Mouse (Mus musculus): Measurements from ENCODE around the gene Negr1. TPM values are rescaled to one million over a fixed set of nuclear protein-coding genes. Genes with fewer than 3 reads are reported as not detected.

Negr1 gene
- polyA plus RNA-seq, 1 experiment = 0.02 TPM

- Histone ChIP-seq H3K36me3 (ENCODE audit: control insufficient read depth, insufficient read depth) (no peaks in the 10 kb centered on the region), H3K79me3 (ENCODE audit: low read depth) (no peaks in the 10 kb centered on the region), H3K4me3 (ENCODE audit: insufficient read depth, poor library complexity, severe bottlenecking) (no peak overlapping the region), H3K79me2 (ENCODE audit: control insufficient read depth, insufficient read depth) (no peaks in the 10 kb centered on the region), H3K27me3 (ENCODE audit: control insufficient read depth, insufficient read depth, insufficient read length) (no peaks in the 10 kb centered on the region), H3ac (ENCODE audit: control insufficient read depth, insufficient read length, low read depth) (no peak overlapping the region)
- TF ChIP-seq CEBPB (IDR thresholded peaks at IDR 0.05; ENCODE audit: low read depth) = no peak
- no peak for TF ChIP-seq CTCF (IDR thresholded peaks at IDR 0.05; ENCODE audit: control insufficient read depth, insufficient read depth, insufficient read length)
- no peak for TF ChIP-seq MAX (IDR thresholded peaks at IDR 0.05)
- no peak for TF ChIP-seq USF1 (IDR thresholded peaks at IDR 0.05; ENCODE audit: low read depth)
- no peak for TF ChIP-seq MYOD1 (IDR thresholded peaks at IDR 0.05; ENCODE audit: control insufficient read depth, insufficient read length, low read depth)
- no peak for TF ChIP-seq FOSL1 (IDR thresholded peaks at IDR 0.05; ENCODE audit: insufficient read depth, low read length, poor library complexity, severe bottlenecking)
- TF ChIP-seq MYOG (IDR thresholded peaks at IDR 0.05; ENCODE audit: control insufficient read depth, extremely low read depth, insufficient read length) = no peak
Observed at GRCm38 (mm10) chr3:157085180-157085579, 523.6 kb downstream of the Negr1 start.

- H3K4me3 ChIP-seq (ENCODE audit: insufficient read depth, poor library complexity, severe bottlenecking) = no peak overlapping the region
- no peaks in the 10 kb centered on the region for H3K36me3 ChIP-seq (ENCODE audit: control insufficient read depth, insufficient read depth)
- H3K27me3 ChIP-seq (ENCODE audit: control insufficient read depth, insufficient read depth, insufficient read length) = no peaks in the 10 kb centered on the region
- H3K79me2 ChIP-seq (ENCODE audit: control insufficient read depth, insufficient read depth) = no peaks in the 10 kb centered on the region
- no peak overlapping the region for H3ac ChIP-seq (ENCODE audit: control insufficient read depth, insufficient read length, low read depth)
- no peaks in the 10 kb centered on the region for H3K79me3 ChIP-seq (ENCODE audit: low read depth)
- TF ChIP-seq CEBPB (IDR thresholded peaks at IDR 0.05; ENCODE audit: low read depth) (no peak), MYOG (IDR thresholded peaks at IDR 0.05; ENCODE audit: control insufficient read depth, extremely low read depth, insufficient read length) (no peak), CTCF (IDR thresholded peaks at IDR 0.05; ENCODE audit: control insufficient read depth, insufficient read depth, insufficient read length) (no peak), MAX (IDR thresholded peaks at IDR 0.05) (no peak), FOSL1 (IDR thresholded peaks at IDR 0.05; ENCODE audit: insufficient read depth, low read length, poor library complexity, severe bottlenecking) (no peak), USF1 (IDR thresholded peaks at IDR 0.05; ENCODE audit: low read depth) (no peak), MYOD1 (IDR thresholded peaks at IDR 0.05; ENCODE audit: control insufficient read depth, insufficient read length, low read depth) (no peak)
Observed at GRCm38 (mm10) chr3:157090051-157090450, 528.5 kb downstream of the Negr1 start.

GRCm38 (mm10) chr3:157096284-157096683 lies 534.7 kb downstream of the Negr1 start:
- no peak overlapping the region for H3K4me3 ChIP-seq (ENCODE audit: insufficient read depth, poor library complexity, severe bottlenecking)
- H3K79me3 ChIP-seq (ENCODE audit: low read depth) = no peaks in the 10 kb centered on the region
- TF ChIP-seq USF1 (IDR thresholded peaks at IDR 0.05; ENCODE audit: low read depth) = no peak
- no peak for TF ChIP-seq CTCF (IDR thresholded peaks at IDR 0.05; ENCODE audit: control insufficient read depth, insufficient read depth, insufficient read length)
- TF ChIP-seq FOSL1 (IDR thresholded peaks at IDR 0.05; ENCODE audit: insufficient read depth, low read length, poor library complexity, severe bottlenecking) = no peak
- TF ChIP-seq CEBPB (IDR thresholded peaks at IDR 0.05; ENCODE audit: low read depth) = no peak
- no peak for TF ChIP-seq MYOD1 (IDR thresholded peaks at IDR 0.05; ENCODE audit: control insufficient read depth, insufficient read length, low read depth)
- no peak for TF ChIP-seq MYOG (IDR thresholded peaks at IDR 0.05; ENCODE audit: control insufficient read depth, extremely low read depth, insufficient read length)
- no peak for TF ChIP-seq MAX (IDR thresholded peaks at IDR 0.05)
- H3K79me2 ChIP-seq (ENCODE audit: control insufficient read depth, insufficient read depth) = no peaks in the 10 kb centered on the region
- H3K36me3 ChIP-seq (ENCODE audit: control insufficient read depth, insufficient read depth) = no peaks in the 10 kb centered on the region
- H3K27me3 ChIP-seq (ENCODE audit: control insufficient read depth, insufficient read depth, insufficient read length) = no peaks in the 10 kb centered on the region
- H3ac ChIP-seq (ENCODE audit: control insufficient read depth, insufficient read length, low read depth) = no peak overlapping the region

GRCm38 (mm10) chr3:157097514-157097913 lies 535.9 kb downstream of the Negr1 start:
- Histone ChIP-seq H3K79me2 (ENCODE audit: control insufficient read depth, insufficient read depth) (no peaks in the 10 kb centered on the region), H3K79me3 (ENCODE audit: low read depth) (no peaks in the 10 kb centered on the region), H3K27me3 (ENCODE audit: control insufficient read depth, insufficient read depth, insufficient read length) (no peaks in the 10 kb centered on the region), H3K36me3 (ENCODE audit: control insufficient read depth, insufficient read depth) (no peaks in the 10 kb centered on the region), H3K4me3 (ENCODE audit: insufficient read depth, poor library complexity, severe bottlenecking) (no peak overlapping the region), H3ac (ENCODE audit: control insufficient read depth, insufficient read length, low read depth) (no peak overlapping the region)
- no peak for TF ChIP-seq MYOD1 (IDR thresholded peaks at IDR 0.05; ENCODE audit: control insufficient read depth, insufficient read length, low read depth)
- no peak for TF ChIP-seq MYOG (IDR thresholded peaks at IDR 0.05; ENCODE audit: control insufficient read depth, extremely low read depth, insufficient read length)
- TF ChIP-seq CTCF (IDR thresholded peaks at IDR 0.05; ENCODE audit: control insufficient read depth, insufficient read depth, insufficient read length) = no peak

GRCm38 (mm10) chr3:157098417-157098816 lies 536.8 kb downstream of the Negr1 start:
- H3K79me2 ChIP-seq (ENCODE audit: control insufficient read depth, insufficient read depth) = no peaks in the 10 kb centered on the region
- H3ac ChIP-seq (ENCODE audit: control insufficient read depth, insufficient read length, low read depth) = no peak overlapping the region
- no peaks in the 10 kb centered on the region for H3K27me3 ChIP-seq (ENCODE audit: control insufficient read depth, insufficient read depth, insufficient read length)
- H3K4me3 ChIP-seq (ENCODE audit: insufficient read depth, poor library complexity, severe bottlenecking) = no peak overlapping the region
- TF ChIP-seq CEBPB (IDR thresholded peaks at IDR 0.05; ENCODE audit: low read depth) (no peak), USF1 (IDR thresholded peaks at IDR 0.05; ENCODE audit: low read depth) (no peak), MAX (IDR thresholded peaks at IDR 0.05) (no peak), MYOD1 (IDR thresholded peaks at IDR 0.05; ENCODE audit: control insufficient read depth, insufficient read length, low read depth) (no peak), FOSL1 (IDR thresholded peaks at IDR 0.05; ENCODE audit: insufficient read depth, low read length, poor library complexity, severe bottlenecking) (no peak), MYOG (IDR thresholded peaks at IDR 0.05; ENCODE audit: control insufficient read depth, extremely low read depth, insufficient read length) (no peak), CTCF (IDR thresholded peaks at IDR 0.05; ENCODE audit: control insufficient read depth, insufficient read depth, insufficient read length) (no peak)
- H3K36me3 ChIP-seq (ENCODE audit: control insufficient read depth, insufficient read depth) = no peaks in the 10 kb centered on the region
- H3K79me3 ChIP-seq (ENCODE audit: low read depth) = no peaks in the 10 kb centered on the region
